Mouse (Mus musculus): ENCODE data around the gene Tubb4b. TPM values are rescaled to one million over a fixed set of nuclear protein-coding genes. Genes with fewer than 3 reads are reported as not detected.

Gene Tubb4b
- total RNA-seq, 1 experiment: 819 TPM

DNA sequence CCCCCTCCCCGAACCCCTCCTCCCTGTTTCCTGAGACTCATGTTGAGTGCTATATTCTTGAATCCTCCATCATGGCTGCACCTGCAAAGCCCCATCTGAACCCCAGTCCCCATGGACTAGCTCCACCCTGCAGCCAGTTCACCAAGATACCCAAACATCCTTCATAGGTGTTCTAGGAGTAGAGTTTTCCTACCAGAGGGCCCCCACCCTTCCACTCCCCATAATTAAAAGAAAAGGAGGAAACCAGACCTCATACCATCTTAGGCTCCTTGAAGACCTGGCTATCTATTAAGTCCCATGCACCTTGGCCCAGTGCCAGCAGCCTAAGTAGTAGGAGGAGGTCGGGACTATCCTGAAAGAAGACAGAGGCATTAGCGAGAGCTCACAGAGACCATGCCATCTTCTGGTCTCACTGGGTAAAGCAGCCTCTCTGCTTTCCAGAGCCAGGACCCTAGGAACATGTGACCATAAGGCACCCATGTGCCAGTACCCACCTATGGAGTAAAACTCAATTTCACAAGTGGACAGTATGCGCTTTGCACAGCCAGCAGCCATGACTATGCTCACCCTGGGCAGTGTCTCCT is 20.8 kb downstream of the Tubb4b start:
- peaks cover 54% of the 10 kb centered on the region for H3K36me3 ChIP-seq (ENCODE audit: control insufficient read depth, insufficient read depth, low read length, poor library complexity, severe bottlenecking)
- no peak overlapping the region for H3K27ac ChIP-seq (ENCODE audit: insufficient read depth, low read depth, low read length, poor library complexity, severe bottlenecking)
- H3K9me3 ChIP-seq (ENCODE audit: control insufficient read depth, insufficient read depth, low read depth, low read length): no peaks in the 10 kb centered on the region
- in situ Hi-C loops (cut with MboI; ENCODE audit: low sequenced_read_pairs in 2 of 2, unreplicated experiment in 2 of 2): no loop called here
- H3K4me1 ChIP-seq (ENCODE audit: control insufficient read depth in 2 of 2, insufficient read depth in 2 of 2, low read length in 2 of 2, poor library complexity in 1 of 2): no peaks in the 10 kb centered on the region
- H3K9ac ChIP-seq (ENCODE audit: insufficient read depth, low read depth, low read length, poor library complexity, severe bottlenecking): no peak overlapping the region
- no peak for DNase-seq (ENCODE audit: low read depth, low spot score)
- H3K4me3 ChIP-seq (ENCODE audit: insufficient read depth in 1 of 2, low read depth in 1 of 2, low read length in 2 of 2, poor library complexity in 1 of 2, severe bottlenecking in 1 of 2): no peak overlapping the region
- TF ChIP-seq CHD2 (IDR thresholded peaks at IDR 0.05; ENCODE audit: low read depth, low read length) (no peak), MAFK (IDR thresholded peaks at IDR 0.05; ENCODE audit: insufficient read depth, low read depth, low read length) (no peak), ZNF384 (IDR thresholded peaks at IDR 0.05; ENCODE audit: low read depth, low read length) (no peak), HCFC1 (IDR thresholded peaks at IDR 0.05; ENCODE audit: borderline replicate concordance, insufficient read depth, low read length) (no peak), ZC3H11A (IDR thresholded peaks at IDR 0.05; ENCODE audit: borderline replicate concordance, low read depth, low read length) (no peak)

DNA sequence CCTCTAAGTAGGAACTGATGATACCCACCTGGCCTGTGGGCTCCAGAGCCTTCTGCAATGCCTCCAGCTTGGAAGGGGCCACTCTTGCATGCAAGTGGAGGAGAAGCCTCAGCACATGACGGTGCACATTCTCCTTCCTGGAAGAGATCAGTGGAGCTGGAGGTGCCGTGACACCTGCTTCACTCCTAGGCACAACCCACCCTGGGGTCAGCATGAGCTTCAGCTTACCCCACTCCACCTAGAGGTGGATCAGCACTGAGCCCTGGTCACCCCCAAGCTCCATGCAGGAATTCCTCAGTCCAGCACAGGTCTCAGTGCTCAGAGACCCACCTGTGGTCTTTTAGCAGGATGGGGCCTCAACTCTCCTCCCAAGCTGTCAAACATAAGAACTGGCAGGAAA is 23.9 kb downstream of the Tubb4b start:
- H3K4me3 ChIP-seq (ENCODE audit: insufficient read depth in 1 of 2, low read depth in 1 of 2, low read length in 2 of 2, poor library complexity in 1 of 2, severe bottlenecking in 1 of 2): no peak overlapping the region
- peaks cover 46% of the 10 kb centered on the region for H3K36me3 ChIP-seq (ENCODE audit: control insufficient read depth, insufficient read depth, low read length, poor library complexity, severe bottlenecking)
- H3K9ac ChIP-seq (ENCODE audit: insufficient read depth, low read depth, low read length, poor library complexity, severe bottlenecking): no peak overlapping the region
- in situ Hi-C loops (cut with MboI; ENCODE audit: low sequenced_read_pairs in 2 of 2, unreplicated experiment in 2 of 2): no loop called here
- TF ChIP-seq HCFC1 (IDR thresholded peaks at IDR 0.05; ENCODE audit: borderline replicate concordance, insufficient read depth, low read length): no peak
- TF ChIP-seq ZC3H11A (IDR thresholded peaks at IDR 0.05; ENCODE audit: borderline replicate concordance, low read depth, low read length): no peak
- no peak for TF ChIP-seq MAFK (IDR thresholded peaks at IDR 0.05; ENCODE audit: insufficient read depth, low read depth, low read length)
- TF ChIP-seq ZNF384 (IDR thresholded peaks at IDR 0.05; ENCODE audit: low read depth, low read length): no peak
- TF ChIP-seq CHD2 (IDR thresholded peaks at IDR 0.05; ENCODE audit: low read depth, low read length): no peak
- H3K9me3 ChIP-seq (ENCODE audit: control insufficient read depth, insufficient read depth, low read depth, low read length): no peaks in the 10 kb centered on the region
- no peak for DNase-seq (ENCODE audit: low read depth, low spot score)
- H3K27ac ChIP-seq (ENCODE audit: insufficient read depth, low read depth, low read length, poor library complexity, severe bottlenecking): no peak overlapping the region
- peaks cover 0 to 7% of the 10 kb centered on the region in 2 experiments; a peak in 1 of 4 replicates for H3K4me1 ChIP-seq (ENCODE audit: control insufficient read depth in 2 of 2, insufficient read depth in 2 of 2, low read length in 2 of 2, poor library complexity in 1 of 2)

DNA sequence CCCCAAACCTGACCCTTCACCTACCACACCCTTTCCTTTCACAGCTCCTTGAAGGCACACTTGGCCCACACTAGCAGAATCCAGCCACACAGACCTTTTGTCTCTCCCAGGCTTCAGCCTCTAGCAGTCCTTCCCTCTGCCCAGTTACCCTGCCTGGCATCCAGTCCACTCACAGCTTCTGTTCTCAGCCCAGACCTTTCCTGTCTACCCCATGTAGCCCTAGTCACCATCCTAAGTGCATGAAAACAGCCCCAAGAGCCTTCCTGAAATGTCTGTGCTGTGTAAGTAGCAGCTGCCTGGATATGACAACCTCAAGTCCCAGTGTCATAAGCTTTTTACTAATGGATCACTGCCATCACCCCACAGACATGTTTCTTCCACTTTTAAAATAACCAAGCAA is 26.6 kb downstream of the Tubb4b start:
- in situ Hi-C loops (cut with MboI; ENCODE audit: low sequenced_read_pairs in 2 of 2, unreplicated experiment in 2 of 2): no loop called here
- Histone ChIP-seq H3K4me3 (ENCODE audit: insufficient read depth in 1 of 2, low read depth in 1 of 2, low read length in 2 of 2, poor library complexity in 1 of 2, severe bottlenecking in 1 of 2) (no peak overlapping the region), H3K4me1 (ENCODE audit: control insufficient read depth in 2 of 2, insufficient read depth in 2 of 2, low read length in 2 of 2, poor library complexity in 1 of 2) (peaks cover under 1 to 22% of the 10 kb centered on the region in 2 experiments; a peak in 2 of 4 replicates), H3K9ac (ENCODE audit: insufficient read depth, low read depth, low read length, poor library complexity, severe bottlenecking) (no peak overlapping the region), H3K36me3 (ENCODE audit: control insufficient read depth, insufficient read depth, low read length, poor library complexity, severe bottlenecking) (peaks cover 24% of the 10 kb centered on the region), H3K9me3 (ENCODE audit: control insufficient read depth, insufficient read depth, low read depth, low read length) (no peaks in the 10 kb centered on the region), H3K27ac (ENCODE audit: insufficient read depth, low read depth, low read length, poor library complexity, severe bottlenecking) (no peak overlapping the region)
- TF ChIP-seq MAFK (IDR thresholded peaks at IDR 0.05; ENCODE audit: insufficient read depth, low read depth, low read length): no peak
- no peak for TF ChIP-seq ZNF384 (IDR thresholded peaks at IDR 0.05; ENCODE audit: low read depth, low read length)
- TF ChIP-seq CHD2 (IDR thresholded peaks at IDR 0.05; ENCODE audit: low read depth, low read length): no peak
- TF ChIP-seq ZC3H11A (IDR thresholded peaks at IDR 0.05; ENCODE audit: borderline replicate concordance, low read depth, low read length): no peak
- TF ChIP-seq HCFC1 (IDR thresholded peaks at IDR 0.05; ENCODE audit: borderline replicate concordance, insufficient read depth, low read length): no peak
- DNase-seq (ENCODE audit: low read depth, low spot score): no peak

DNA sequence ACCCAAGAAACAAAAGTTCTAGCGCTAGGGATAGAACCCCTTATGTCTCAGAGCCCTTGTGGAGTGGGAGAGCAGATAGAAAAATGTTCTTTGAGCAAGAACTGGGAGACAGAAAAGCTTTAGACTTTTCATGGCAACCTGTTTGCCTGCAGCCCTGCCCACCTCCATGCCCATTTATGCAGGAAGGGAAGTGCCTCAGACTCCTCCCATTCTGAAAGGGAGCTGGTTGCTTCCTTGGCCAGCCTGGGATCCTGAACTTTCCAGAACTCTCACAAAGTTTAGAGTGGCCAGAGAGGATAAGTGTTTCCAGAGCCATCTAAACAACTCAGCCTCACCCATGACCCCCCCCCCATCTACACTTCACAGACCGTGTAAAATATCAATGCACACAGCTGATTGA is 27.3 kb downstream of the Tubb4b start:
- no peak for DNase-seq (ENCODE audit: low read depth, low spot score)
- in situ Hi-C loops (cut with MboI; ENCODE audit: low sequenced_read_pairs in 2 of 2, unreplicated experiment in 2 of 2): no loop called here
- no peak overlapping the region for H3K27ac ChIP-seq (ENCODE audit: insufficient read depth, low read depth, low read length, poor library complexity, severe bottlenecking)
- peaks cover 20% of the 10 kb centered on the region for H3K36me3 ChIP-seq (ENCODE audit: control insufficient read depth, insufficient read depth, low read length, poor library complexity, severe bottlenecking)
- H3K4me1 ChIP-seq (ENCODE audit: control insufficient read depth in 2 of 2, insufficient read depth in 2 of 2, low read length in 2 of 2, poor library complexity in 1 of 2): peaks cover 2 to 22% of the 10 kb centered on the region in 2 experiments; a peak in 2 of 4 replicates
- peak overlapping the region in 1 of 2 experiments; percentile 66; a peak in 1 of 4 replicates for H3K4me3 ChIP-seq (ENCODE audit: insufficient read depth in 1 of 2, low read depth in 1 of 2, low read length in 2 of 2, poor library complexity in 1 of 2, severe bottlenecking in 1 of 2)
- no peak overlapping the region for H3K9ac ChIP-seq (ENCODE audit: insufficient read depth, low read depth, low read length, poor library complexity, severe bottlenecking)
- TF ChIP-seq HCFC1 (IDR thresholded peaks at IDR 0.05; ENCODE audit: borderline replicate concordance, insufficient read depth, low read length) (no peak), CHD2 (IDR thresholded peaks at IDR 0.05; ENCODE audit: low read depth, low read length) (no peak), ZC3H11A (IDR thresholded peaks at IDR 0.05; ENCODE audit: borderline replicate concordance, low read depth, low read length) (no peak), MAFK (IDR thresholded peaks at IDR 0.05; ENCODE audit: insufficient read depth, low read depth, low read length) (no peak), ZNF384 (IDR thresholded peaks at IDR 0.05; ENCODE audit: low read depth, low read length) (no peak)
- H3K9me3 ChIP-seq (ENCODE audit: control insufficient read depth, insufficient read depth, low read depth, low read length): no peaks in the 10 kb centered on the region
